Mouse (Mus musculus): ENCODE measurements around the gene Cdk9.
A peak's percentile ranks its signal among the peaks of the same experiment; 100 is the strongest.

The Cdk9 gene

DNA sequence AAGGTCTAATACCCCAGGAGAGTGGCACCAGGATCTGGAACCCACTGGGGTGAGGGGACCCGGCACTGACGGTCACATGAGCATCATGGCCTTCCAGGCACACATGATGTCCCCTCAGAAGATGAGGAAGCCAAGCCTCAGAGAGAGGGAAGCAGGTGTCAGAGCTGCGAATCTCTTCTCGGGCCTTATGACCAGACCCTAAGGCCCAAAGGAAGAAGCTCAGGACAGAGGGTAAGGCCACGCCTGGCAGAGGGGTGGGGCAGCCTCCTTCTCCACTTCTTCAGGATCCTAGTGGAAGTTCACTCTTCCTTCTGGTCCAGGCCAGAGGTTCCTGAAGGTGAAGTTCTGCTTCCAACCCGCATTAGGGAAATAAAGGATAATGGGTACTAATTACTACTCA is 19.8 kb upstream of the Cdk9 start:
- DNase-seq = no peak

DNA sequence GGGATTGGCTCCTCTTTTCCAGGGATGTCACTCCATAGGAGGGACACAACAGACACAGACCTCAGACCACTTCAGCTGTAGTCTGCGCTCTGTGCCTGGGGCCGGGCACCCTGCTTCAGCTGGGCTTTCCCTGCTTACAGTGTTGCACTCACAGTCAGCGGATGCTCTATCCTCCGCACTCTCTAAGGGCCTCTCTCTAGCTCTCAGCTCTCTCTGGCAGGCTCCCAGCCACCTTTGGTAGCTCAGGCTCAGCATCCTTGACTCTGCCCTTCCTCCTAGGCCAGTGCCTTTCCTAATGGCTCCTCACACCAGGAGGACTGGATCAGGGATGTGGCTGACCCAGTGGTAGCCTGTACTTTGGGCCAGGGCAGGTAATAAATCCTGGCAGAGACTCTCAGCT is 19.0 kb upstream of the Cdk9 start:
- peak in 1 of 2 experiments; percentile 25 for DNase-seq

DNA sequence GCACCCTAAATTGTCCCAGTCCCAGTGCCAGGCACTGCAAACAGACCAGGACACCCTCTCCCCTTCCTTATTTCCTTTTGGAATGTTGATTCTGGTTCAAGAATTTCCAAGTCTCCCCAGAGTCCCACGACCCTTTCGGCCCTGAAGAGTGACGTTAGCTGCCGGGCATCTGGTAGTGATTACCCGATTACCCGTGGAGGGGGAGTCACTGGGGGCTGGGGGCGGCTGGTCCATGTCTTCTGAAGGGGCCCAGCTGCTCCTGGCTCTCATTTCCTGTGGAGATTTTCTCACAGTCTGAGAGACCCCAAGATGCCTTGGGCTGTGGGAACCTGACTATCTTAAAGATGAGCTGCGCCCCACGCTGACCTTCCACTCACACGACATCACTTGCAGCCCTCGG is 18.0 kb upstream of the Cdk9 start:
- no peak for DNase-seq

DNA sequence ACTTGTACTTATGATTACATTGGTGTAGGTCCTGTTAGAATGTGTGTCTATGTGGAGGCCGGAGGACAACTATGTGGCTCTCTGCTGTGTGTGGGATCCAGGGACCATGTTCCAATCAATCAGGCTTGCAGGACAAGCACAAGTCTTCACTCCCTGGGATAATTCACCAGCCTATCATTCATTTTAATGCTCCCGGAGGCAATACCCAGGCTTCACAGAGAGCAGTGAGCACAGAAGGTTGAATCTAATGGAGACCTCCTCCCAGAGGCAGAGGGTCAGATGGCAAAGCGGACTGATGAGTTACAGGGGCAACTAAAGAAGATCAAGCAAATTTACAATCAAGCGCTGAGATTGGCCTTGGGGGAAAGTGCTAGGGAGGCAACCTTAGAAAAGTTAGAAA is 16.7 kb upstream of the Cdk9 start:
- no peak for DNase-seq

DNA sequence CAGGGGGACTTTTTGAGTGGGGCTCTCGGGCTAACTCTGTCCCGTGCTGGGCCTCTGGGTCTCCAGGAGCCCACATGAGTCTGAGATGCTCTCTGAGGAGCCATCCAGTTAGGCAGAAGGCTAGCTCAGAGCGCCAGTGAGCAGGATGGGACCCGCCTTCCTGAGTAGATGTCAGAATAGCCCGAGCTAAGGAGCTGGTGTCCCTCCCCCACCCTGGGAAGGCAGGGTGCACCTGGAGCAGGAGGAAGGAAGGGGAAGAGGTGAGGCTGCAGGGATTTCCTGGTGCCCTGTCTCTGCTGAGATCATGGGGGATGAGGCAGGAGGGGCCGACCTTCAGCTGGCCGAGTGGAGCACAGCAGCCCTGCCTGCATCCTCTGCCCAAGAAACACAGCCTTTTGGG is 15.6 kb upstream of the Cdk9 start:
- no peak for DNase-seq

DNA sequence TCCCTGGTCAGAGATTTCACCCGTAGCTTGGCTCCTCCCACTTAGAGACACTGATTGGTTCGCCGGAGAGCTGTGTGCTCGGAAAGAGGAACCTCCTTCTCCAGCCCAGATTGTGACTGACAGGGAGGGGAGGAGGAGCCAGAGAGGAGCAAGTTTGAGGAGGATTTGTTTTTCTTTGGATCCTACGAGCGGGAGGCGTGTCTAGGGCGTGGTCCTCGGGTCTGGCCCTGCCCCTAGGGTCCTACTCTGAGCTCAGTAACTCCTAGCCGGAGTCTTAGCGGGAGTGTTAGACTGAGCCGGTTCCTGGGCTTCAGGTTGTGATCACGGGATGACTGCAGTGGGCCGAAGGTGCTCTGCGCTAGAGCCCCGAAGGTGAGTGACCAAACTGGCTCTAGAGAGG is 14.6 kb upstream of the Cdk9 start:
- DNase-seq = peak; percentile 89 to 94

DNA sequence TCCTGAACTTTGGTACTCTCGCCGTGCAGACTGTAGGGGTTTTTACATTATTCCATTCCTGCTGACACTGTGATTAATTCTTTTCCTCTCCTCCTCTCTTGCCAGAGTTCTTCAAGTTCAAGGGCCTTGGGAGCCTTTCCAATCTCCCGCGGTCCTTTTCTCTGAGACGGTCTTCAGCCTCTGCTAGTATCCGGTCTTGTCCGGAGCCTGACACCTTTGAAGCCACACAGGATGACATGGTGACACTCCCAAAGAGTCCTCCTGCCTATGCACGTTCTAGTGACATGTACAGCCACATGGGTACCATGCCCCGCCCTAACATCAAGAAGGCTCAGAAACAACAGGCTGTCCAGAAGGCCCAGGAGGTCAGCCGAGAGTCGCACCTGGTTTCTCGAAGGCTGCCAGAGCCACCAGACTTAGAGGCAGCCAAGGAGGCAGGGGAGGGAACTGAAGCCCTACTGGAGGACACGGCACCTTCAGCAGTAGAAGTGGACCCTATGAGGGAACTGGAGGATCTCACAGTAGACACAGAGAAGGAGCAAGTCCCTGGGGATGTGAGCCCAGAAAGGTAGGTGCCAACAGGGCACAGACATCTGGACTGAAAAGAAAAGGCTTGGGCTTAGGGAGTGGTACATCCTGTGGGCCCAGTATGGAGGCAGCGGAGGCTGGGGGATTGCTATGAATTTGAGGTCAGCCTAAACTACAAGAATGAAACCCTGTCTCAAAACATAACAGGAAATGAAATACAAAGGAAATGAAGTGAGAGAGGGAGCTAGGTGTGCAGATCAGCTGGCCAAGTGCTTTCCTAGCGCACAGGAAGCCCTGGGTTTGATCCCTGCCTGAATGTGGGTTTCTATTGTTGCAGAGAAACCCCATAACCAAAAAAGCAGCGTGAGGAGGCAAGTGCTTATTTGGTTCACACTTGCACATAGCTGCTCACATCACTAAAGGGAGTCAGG is 12.2 kb upstream of the Cdk9 start:
- no peak for DNase-seq

DNA sequence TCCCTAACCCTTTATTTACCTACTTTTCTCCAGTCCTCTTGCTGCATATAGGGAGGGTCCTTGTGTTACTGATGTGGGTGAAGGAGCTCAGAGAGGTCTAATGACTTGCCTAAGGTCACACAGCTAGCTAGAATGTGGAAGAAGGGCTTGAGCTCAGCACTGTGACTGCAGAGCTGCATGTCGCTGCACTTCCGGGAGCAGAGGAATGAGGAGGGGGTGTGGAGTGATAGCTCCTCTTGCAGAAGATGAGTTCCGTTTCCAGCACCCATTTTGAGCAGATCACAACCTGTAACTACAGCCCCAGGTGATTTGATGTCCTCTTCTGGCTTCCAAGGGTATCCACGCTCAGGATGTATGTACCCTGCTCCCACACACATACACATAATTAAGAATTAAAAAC is 11.3 kb upstream of the Cdk9 start:
- DNase-seq = no peak

DNA sequence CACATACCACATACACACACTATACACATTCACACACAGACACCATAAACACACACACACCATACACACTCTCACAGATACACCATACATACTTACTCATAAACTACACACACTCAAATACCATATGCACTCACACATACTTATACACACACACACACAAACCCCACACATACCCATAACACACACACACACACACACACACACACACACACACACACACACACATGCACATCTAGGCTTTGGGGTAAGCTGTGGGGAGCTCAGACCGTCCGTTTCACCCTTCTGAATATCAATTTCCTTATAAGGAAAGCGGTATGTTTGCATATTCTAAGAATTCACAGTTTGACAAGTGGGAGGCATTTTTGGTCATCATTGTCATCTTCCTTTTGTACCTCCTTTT is 9.7 kb upstream of the Cdk9 start:
- DNase-seq = no peak

DNA sequence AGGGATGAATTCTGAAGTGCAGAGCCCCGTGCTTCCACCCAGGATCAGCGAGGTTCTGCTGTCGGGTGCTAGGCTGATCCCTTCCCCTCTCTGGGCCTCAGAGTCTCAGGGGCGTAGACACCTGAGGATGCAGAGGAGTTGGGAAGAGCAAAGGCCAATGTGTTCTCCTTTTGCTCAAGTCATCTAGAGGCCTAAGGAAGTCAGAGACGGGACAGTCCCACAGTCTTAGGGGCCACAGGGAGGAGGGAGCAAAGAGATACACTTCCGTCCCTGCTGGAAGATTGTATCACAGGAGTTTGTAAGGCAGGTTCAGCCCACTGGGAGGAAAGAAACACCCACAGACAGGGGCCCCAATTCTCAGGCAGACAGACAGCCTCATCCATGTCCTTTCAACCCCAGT is 9.2 kb upstream of the Cdk9 start:
- DNase-seq = no peak

DNA sequence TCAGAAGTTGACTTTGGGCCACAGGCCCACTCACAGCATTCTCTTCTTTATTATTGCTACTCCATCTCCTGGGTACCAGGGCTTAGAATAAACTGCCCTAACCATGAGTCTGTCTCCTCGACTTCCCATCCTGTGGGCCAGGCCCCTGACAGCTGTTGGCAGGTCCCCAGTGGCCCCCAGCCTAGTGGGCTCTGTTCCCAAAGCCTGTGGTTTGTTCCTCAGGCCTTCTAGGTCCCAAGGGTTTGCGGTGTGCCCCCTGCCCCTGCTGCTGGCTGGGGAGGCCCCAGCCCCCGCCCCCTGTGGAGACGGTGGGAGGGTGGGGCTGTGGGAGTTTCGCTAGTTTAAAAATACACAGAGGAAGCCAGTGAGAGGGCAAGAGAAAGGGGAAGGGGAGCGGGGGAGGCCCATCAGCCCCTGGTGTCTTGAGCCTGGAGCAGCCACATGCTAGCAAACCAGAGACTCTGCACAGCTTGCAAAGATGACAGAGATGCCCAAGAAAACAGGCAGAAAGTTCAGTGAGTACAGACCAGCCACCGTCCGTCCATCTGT is 7.9 kb upstream of the Cdk9 start, which contains the start of gene Sh2d3c:
Gene Sh2d3c, plus strand, starts transcription at position 375 of the 549 bp plus-strand sequence.
- peak; percentile 49 to 53 for DNase-seq

DNA sequence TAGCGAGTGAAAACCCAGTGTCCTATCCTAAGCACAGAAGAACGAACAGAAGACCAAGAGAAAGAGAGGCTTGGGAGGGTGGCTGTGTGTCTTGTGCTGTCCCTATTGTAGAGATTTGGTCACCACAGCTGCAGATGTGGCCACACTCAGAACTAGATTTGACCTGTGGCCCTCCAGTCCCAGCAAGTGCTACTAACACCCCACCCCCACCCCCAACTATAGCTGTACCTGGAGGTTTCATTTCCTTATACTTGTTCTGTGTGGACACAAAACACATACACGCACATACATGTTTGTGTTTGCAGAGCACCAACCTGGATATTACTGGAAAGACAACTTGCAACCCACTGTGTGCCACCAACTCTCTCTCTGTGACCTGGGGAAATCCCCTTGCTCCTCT is 7.2 kb upstream of the Cdk9 start:
- no peak for DNase-seq

DNA sequence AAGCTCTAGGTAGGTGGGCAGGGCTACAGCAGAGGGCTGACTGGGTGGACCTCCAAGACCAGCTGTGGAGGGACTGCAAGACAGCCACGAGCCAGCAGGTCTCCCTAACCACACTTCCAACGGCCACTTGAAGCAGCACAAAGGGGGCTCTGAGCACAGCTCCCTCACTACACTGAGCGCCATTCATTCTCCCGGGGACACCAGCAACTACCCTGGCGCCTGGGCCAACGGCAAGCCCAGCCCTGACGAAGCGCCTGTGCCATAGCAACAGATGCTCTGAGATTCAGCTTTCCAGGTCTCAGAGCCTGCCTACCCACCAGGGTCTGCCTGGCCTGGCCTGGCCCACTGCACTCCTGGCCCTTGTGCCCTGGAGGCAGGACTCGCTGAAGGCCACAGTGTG is 5.9 kb upstream of the Cdk9 start:
- peak; percentile 46 to 62 for DNase-seq

DNA sequence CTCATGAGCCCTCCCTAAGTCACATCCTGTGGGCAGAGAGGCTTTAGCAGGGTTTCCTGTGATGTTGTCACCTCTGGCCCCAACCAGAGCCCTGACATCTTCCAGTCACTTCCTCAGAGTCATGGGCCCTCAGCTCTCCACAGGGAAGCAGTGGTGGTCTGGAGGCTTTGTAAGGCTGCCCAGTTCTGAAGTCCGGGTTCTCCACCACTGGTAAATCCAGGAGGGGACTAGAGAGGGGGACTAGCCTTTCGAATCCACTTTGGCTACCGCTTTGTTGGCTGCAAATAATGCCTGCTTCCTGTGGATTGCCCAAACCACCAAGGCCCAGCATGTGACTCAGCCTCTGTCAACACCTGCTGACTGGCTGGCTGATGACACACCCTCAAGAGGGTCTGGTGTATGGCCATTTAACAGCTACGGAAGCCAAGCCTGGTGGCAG is 2.1 kb upstream of the Cdk9 start:
- no peak for DNase-seq

DNA sequence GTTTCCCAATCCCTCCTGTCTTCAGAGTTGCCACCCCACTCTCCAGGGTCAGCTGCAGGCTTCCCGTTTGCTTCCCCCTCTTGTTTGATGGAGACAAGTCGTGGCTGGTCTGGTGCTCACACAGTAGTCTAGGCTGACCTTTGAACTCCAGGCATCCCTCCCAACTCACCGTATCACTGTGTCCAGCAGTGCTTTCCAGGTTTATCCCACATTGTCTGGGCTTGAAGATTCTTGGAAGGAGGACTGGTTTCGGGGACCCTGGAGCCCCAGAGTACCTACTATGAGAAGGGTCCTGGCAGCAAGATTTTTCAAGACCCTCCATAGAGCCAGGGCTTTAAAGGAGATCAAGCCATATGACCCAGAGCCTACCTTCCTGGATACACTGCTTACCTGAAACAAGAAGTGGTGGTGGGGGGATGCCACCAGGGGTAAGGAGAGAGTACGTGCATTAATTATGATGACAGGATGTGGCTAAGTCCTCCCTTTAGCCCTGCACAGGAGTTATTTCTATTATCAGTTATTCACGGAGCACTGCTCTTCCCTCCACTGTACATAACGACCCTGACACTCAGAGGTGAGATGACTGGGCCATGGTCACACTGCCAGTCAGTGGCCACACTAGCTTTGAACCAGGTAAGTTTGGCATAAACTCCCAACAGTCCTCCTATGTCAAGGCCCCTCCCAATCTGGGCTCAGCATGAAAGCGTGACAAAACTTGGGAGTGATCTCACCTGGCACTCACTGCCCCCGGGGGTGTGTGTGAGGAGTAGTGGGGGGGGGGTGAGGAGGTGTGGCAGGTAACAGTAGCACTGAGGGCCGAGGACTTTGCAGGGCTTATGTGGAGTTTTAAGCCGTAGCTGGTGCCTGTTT is 1.5 kb upstream of the Cdk9 start:
- DNase-seq = no peak

DNA sequence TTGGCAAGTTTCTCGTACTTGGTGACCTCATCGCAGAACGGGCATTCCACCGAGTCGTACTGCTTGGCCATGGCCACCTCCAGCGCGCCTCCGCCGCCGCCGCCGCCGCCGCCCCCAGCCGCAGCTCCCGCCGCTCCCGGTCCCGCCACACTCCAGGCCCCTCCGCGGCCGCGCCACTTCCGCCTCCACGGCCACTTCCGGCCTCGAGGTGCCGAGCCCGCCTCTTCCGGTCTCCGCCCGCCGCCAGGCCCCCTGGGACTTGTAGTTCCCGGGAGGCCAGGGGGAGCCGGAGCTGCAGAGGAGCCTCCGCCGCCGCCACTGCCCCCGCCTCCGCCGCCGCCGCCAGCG is 316 bp downstream of the Cdk9 start:
- peak; percentile 98 for DNase-seq

DNA sequence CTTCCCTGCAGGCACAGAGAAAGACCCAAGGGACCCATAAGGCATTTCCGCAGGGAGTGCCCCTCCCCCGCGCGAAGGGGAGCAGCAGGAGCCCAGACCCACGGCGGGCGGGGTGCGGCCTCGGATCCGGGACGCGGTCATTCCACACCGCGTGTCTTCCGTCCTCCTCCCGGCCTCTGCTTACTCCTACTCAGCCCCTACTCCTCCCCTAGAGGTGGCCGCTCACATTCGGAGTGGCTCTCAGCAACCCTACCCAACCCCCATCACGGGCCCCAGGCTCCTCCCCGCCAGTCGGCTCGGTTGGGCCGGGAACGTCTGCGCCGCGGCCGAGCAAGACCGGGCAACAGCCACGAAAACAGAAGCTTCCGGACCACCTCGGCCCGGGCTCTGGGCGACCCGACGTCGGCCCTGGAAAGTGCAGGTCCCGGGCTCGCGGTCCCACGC is 746 bp downstream of the Cdk9 start:
- peak; percentile 74 to 77 for DNase-seq

DNA sequence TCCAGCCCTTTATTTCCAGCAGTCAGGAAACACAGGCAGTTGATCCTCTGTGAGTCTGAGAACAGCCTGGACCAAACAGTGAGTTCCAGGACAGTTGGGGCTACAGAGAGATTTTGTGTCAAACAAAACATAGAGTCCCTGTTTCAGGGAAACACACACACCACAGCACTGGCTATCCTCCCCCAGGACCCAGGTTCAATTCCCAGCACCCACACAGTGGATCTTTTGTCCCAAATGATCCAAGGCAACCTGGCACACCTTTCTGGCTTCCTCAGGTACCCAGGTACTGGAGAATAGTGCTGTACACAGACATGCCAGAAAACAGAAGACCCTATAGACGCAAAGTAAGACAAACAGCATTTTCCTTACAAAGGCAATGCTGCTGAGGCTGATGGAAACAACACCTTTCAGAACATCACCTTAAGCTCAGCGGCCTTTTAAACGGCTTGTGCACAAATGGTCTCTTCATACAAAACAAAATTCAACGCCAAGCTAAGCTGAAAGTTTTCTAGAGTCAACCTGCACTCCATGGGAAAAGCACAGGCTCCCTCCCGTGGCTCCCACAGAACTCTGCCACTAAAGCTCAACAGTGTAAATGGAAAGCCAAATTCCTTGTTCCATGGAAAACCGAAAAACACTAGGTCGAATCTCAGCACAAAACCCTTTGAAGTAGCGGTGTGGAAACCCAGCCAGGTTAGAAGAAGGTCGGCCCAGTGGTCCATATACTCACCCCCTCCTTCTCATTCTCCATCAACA is 1.4 kb downstream of the Cdk9 start:
- DNase-seq = no peak

DNA sequence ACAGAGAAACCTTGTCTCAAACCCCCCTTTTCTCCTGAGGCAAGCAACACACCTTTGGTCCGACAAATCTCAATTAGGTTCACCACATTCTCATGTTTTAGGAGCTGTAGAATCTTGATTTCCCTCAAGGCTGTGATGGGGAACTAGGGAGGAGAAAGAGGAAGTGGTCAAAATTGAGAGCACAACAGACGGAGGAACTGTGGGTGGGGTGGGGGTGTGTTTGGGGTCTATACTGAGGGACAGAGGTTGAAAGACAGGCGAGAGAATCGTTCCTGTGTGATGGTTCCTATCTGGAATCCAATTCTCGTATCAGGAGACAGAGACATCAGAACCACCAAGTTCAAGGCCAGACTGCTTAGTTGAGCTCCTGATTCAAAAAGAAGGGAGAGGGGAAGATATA is 2.5 kb downstream of the Cdk9 start:
- DNase-seq = no peak

DNA sequence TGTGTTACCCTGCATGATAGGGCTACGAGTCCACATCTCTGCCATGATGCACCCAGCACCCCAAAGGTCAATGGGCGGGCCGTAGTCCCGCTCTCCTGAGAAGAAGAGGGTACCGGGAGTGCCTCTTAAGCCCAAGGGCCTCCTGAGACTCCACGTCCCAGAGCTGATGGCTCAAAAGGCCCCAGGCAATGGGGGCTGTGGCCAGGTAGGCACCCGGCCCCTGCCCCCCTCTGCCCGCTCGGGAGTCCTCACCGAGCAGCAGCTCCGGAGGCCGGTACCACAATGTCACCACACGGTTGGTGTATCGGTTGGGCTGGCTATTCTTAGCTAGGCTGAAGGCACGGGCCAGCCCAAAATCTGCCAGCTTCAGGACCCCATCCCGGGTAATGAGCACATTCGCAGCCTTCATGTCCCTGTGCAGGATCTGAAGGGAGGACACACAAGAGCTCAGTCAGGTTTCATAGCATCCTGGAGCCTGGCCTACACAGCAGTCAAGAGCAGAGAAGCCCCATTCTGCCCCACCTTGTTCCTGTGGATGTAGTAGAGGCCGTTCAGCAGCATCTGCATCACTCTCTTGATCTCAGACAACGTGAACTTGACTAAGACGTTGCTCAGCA is 3.2 kb downstream of the Cdk9 start:
- no peak for DNase-seq

DNA sequence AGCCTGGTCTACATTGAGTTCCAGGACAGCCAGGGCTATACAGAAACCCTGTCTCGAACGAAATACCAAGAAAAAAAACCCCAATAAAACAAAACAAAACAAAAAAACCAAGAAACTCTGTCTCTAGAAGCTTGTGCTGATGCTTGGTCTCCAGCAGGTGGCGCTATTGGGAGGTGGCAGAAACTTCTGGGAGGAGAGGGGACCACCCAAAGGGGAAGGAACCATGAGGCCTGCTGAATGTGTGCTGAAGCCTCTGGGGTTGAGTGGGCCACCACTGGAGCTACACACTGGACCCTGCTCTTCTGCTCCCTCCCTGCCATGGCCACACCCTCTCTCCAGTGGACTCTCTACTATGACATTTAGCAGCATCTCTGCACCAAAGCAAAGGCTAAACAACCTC is 4.2 kb downstream of the Cdk9 start:
- peak; percentile 83 to 89 for DNase-seq

DNA sequence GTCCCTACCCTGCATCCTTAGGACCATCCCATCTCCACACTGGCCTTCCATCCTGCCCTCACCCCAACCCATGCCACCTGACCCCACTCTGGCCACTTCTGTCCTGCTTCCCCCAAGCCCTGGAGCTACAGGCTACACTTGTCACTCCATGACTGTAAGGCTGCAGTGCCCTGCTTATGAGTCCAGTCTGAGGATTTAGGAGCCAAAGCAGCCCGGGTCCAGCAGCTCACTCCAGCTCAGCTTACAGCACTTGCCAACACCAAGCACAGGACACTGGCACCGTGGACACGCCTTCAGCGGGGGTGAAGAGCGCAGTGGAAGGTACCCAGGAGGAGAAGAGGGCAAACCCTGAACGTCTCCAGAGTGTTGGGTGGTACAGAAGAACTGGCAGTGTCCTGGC is 5.9 kb downstream of the Cdk9 start:
- no peak for DNase-seq
